Mouse (Mus musculus) kidney, postnatal 0 days (tissue): Measurements from ENCODE around the gene Plekhg3. TPM values are rescaled to one million over a fixed set of nuclear protein-coding genes. Genes with fewer than 3 reads are reported as not detected.

Experiments
- ATAC-seq: fragments of 200-750 bp; cut with Nextera tagmentation; replicated peaks from 2 replicates; pipeline ENCODE4 v1.8.0; 2017; ENCODE audit warnings: low read depth, moderate number of reproducible peaks, moderate TSS enrichment, moderate library complexity; ENCODE audit not compliant: low FRiP score
- DNase-seq: peaks from one replicate; pipeline ENCODE4 v3.0.0-alpha.2; 2016; ENCODE audit warnings: low spot score
- H3K27ac ChIP-seq: fragments of 300-500 bp; sonication (generic); 2 replicates; pipeline ENCODE4 v1.5.1; 2014; ENCODE audit warnings: mild to moderate bottlenecking
- H3K27me3 ChIP-seq: fragments of 300-500 bp; sonication (generic); 2 replicates; pipeline ENCODE4 v1.6.1; 2014; ENCODE audit warnings: low read length, mixed read lengths; ENCODE audit not compliant: insufficient read depth
- H3K36me3 ChIP-seq: fragments of 300-500 bp; sonication (generic); 2 replicates; pipeline ENCODE4 v1.6.1; 2014; ENCODE audit warnings: low read length, mixed read lengths; ENCODE audit not compliant: insufficient read depth
- H3K4me1 ChIP-seq: fragments of 300-500 bp; sonication (generic); replicated peaks from 2 replicates; pipeline ENCODE4 v1.6.1; 2014; ENCODE audit warnings: antibody characterized with exemption, low read length, mixed read lengths; ENCODE audit not compliant: insufficient read depth
- H3K4me2 ChIP-seq: fragments of 300-500 bp; sonication (generic); 2 replicates; pipeline ENCODE4 v1.6.1; 2014; ENCODE audit warnings: mild to moderate bottlenecking, low read length, moderate library complexity, mixed read lengths
- H3K4me3 ChIP-seq: fragments of 300-500 bp; sonication (generic); replicated peaks from 2 replicates; pipeline ENCODE4 v1.5.1; 2014; ENCODE audit warnings: low read depth, low read length
- H3K9ac ChIP-seq: fragments of 300-500 bp; sonication (generic); 2 replicates; pipeline ENCODE4 v1.6.1; 2014; ENCODE audit warnings: low read depth, low read length
- H3K9me3 ChIP-seq: fragments of 300-500 bp; sonication (generic); replicated peaks from 2 replicates; pipeline ENCODE4 v1.6.1; 2016; ENCODE audit warnings: low read length, inconsistent platforms, mixed read lengths
- CTCF ChIP-seq: IDR thresholded peaks from 2 replicates; pipeline ENCODE4 v1.5.1; 2016; ENCODE audit warnings: antibody characterized with exemption, low read depth, mild to moderate bottlenecking, moderate library complexity
- WGBS: fragments of 180-500 bp; shearing (Covaris S2); extraction: QIAGEN DNeasy Blood & Tissue Kit; methylation state at CpG from one replicate; pipeline ENCODE4 v1.1.7; 2014; 5-methylcytosine and 5-hydroxymethylcytosine counted together
- polyA plus RNA-seq: library from polyadenylated mRNA; unstranded; fragments of >200 nt; fragmentation: Nextera tagmentation; extraction: Ambion mirVana; gene quantifications from 2 replicates; pipeline ENCODE4 v1.2.1, GENCODE M21; 2015

Plekhg3 gene
- polyA plus RNA-seq = 14.9 and 17.7 TPM in 2 replicates

GRCm38 (mm10) chr12:76530580-76531139 is at the start of gene Plekhg3:
Plekhg3 (plus strand) TSS chr12:76530891.
- peak within 1 kb of the TSS; percentile 7; the same call in 1 of the 2 replicates for H3K27ac ChIP-seq
- H3K4me3 ChIP-seq = no peak within 1 kb of the TSS
- no peaks in the 10 kb centered on the region for H3K36me3 ChIP-seq
- no peak within 1 kb of the TSS for H3K9ac ChIP-seq
- H3K27me3 ChIP-seq = no peaks in the 10 kb centered on the region
- DNase-seq (no peak), ATAC-seq (no peak)
- H3K4me2 ChIP-seq = peak within 1 kb of the TSS; percentile 81; the same call in 1 of the 2 replicates
- no peak for TF ChIP-seq CTCF
- H3K9me3 ChIP-seq = no peaks in the 10 kb centered on the region
- 47% methylated on average over 6 of the region's 6 CpGs for WGBS
- peaks cover 13% of the 10 kb centered on the region; the same call in 1 of the 2 replicates for H3K4me1 ChIP-seq

DNA sequence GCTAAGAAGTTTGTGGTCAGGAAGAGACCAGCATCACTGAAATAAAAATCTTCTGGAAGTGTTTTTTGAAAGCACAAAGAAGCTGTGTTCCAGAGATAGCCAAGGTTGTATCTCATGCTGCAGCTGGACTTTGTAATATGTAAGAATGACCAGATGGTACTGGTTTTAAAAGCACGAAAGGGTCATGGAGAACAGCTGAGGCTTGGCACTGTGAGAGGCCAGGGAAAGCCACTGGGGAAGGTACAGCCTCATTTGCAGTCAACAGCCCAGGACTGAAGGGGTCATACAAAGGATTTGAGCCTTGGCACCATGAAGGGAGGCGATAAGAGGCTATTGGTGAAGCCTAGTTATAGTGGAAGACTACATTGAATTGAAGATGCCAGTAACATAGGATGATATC is 48.2 kb upstream of the Plekhg3 start:
- Histone ChIP-seq H3K27ac (no peak overlapping the region), H3K4me2 (no peak overlapping the region), H3K4me3 (no peak overlapping the region), H3K4me1 (peaks cover 11% of the 10 kb centered on the region; the same call in 1 of the 2 replicates), H3K27me3 (no peaks in the 10 kb centered on the region), H3K9me3 (no peaks in the 10 kb centered on the region), H3K9ac (no peak overlapping the region), H3K36me3 (no peaks in the 10 kb centered on the region)
- DNase-seq = no peak
- 79% methylated on average over 2 of the region's 2 CpGs for WGBS
- no peak for TF ChIP-seq CTCF
- ATAC-seq = no peak

- Histone ChIP-seq H3K9ac (no peak overlapping the region), H3K36me3 (no peaks in the 10 kb centered on the region), H3K27ac (no peak overlapping the region), H3K27me3 (no peaks in the 10 kb centered on the region), H3K4me3 (no peak overlapping the region), H3K4me1 (peaks cover 11% of the 10 kb centered on the region; the same call in 1 of the 2 replicates), H3K9me3 (no peaks in the 10 kb centered on the region), H3K4me2 (no peak overlapping the region)
- no peak for ATAC-seq
- no peak for DNase-seq
- WGBS = 73% methylated on average over 2 of the region's 2 CpGs
- no peak for TF ChIP-seq CTCF
Measured at GRCm38 (mm10) chr12:76482948-76483347, 47.7 kb upstream of the Plekhg3 start.

GRCm38 (mm10) chr12:76484881-76485280 is 45.8 kb upstream of the Plekhg3 start:
- H3K36me3 ChIP-seq = no peaks in the 10 kb centered on the region
- H3K9me3 ChIP-seq = no peaks in the 10 kb centered on the region
- no peak for TF ChIP-seq CTCF
- no peak overlapping the region for H3K4me2 ChIP-seq
- no peaks in the 10 kb centered on the region for H3K27me3 ChIP-seq
- 17% methylated on average over 4 of the region's 4 CpGs for WGBS
- H3K9ac ChIP-seq = no peak overlapping the region
- 0 out of 2 replicates have a peak overlapping the region, but pooled peaks have one; percentile 1 for H3K27ac ChIP-seq
- ATAC-seq = no peak
- H3K4me1 ChIP-seq = peaks cover 6% of the 10 kb centered on the region; the same call in 1 of the 2 replicates
- H3K4me3 ChIP-seq = no peak overlapping the region
- DNase-seq = no peak

DNA sequence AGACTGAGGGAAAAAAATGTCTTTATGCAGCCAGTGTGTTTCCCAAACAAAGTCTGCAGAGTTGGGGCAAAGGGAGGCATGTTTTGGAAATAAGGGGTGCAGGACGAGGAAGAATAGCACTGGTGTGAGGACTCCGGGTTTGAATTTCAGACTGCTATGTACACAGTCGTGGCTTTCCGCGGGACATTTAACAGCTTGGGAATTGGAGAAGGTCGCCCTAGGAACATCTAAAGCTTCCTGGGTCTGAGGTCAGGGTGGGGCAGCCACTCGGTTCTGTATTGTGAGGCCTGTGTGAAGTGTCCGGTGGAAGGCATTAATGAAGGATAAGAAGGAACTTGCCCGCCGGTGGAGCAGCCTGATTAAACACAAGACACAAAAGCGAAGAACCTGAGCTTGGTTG is 45.3 kb upstream of the Plekhg3 start:
- Histone ChIP-seq H3K36me3 (no peaks in the 10 kb centered on the region), H3K27me3 (no peaks in the 10 kb centered on the region), H3K4me2 (no peak overlapping the region), H3K27ac (0 out of 2 replicates have a peak overlapping the region, but pooled peaks have one; percentile 1), H3K4me1 (peaks cover 6% of the 10 kb centered on the region; the same call in 1 of the 2 replicates), H3K4me3 (no peak overlapping the region), H3K9me3 (no peaks in the 10 kb centered on the region), H3K9ac (no peak overlapping the region)
- ATAC-seq (no peak), DNase-seq (no peak)
- 28% methylated on average over 11 of the region's 11 CpGs for WGBS
- no peak for TF ChIP-seq CTCF

GRCm38 (mm10) chr12:76486943-76487342 is 43.7 kb upstream of the Plekhg3 start:
- Histone ChIP-seq H3K9ac (no peak overlapping the region), H3K4me3 (no peak overlapping the region), H3K4me1 (peaks cover 6% of the 10 kb centered on the region; the same call in 1 of the 2 replicates), H3K4me2 (no peak overlapping the region), H3K27me3 (no peaks in the 10 kb centered on the region), H3K9me3 (no peaks in the 10 kb centered on the region), H3K36me3 (no peaks in the 10 kb centered on the region), H3K27ac (no peak overlapping the region)
- no peak for ATAC-seq
- WGBS = 60% methylated on average over 9 of the region's 9 CpGs
- no peak for DNase-seq
- TF ChIP-seq CTCF = no peak
